Mouse (Mus musculus) forebrain, embryonic 12.5 days (tissue): ENCODE data around the gene Gm17087. TPM values are rescaled to one million over a fixed set of nuclear protein-coding genes. Genes with fewer than 3 reads are reported as not detected.

Source experiments
- polyA plus RNA-seq: library from polyadenylated mRNA; unstranded; fragments of >200 nt; fragmentation: Nextera tagmentation; extraction: Ambion mirVana; gene quantifications from 2 replicates; pipeline ENCODE4 v1.2.1, GENCODE M21; 2016

Gm17087 gene
- polyA plus RNA-seq, 1 experiment from 2014 or later, result not detected

Other genes starting within 250 kb of the Gm17087 start
- gene Prr18, start 229.5 kb downstream of the Gm17087 start, polyA plus RNA-seq, result 3.7 and 4.1 TPM in 2 replicates
- 0.44 and 0.55 TPM in 2 replicates for gene T2, start 211.0 kb downstream of the Gm17087 start, polyA plus RNA-seq
- gene T, start 132.5 kb downstream of the Gm17087 start, polyA plus RNA-seq, result 0.74 and 1.2 TPM in 2 replicates
- gene Pde10a, start 41.6 kb downstream of the Gm17087 start, polyA plus RNA-seq, result 9.0 and 10.7 TPM in 2 replicates